Mouse (Mus musculus): Measurements from ENCODE around the gene Ptprcap.

- TF ChIP-seq CTCF (IDR thresholded peaks at IDR 0.05) = peak; percentile 64
- 0 out of 2 replicates have a peak, but pooled peaks have one; percentile 63 for TF ChIP-seq EP300 (IDR thresholded peaks at IDR 0.05; ENCODE audit: insufficient read depth, low read depth, low read length)
These were observed 27.4 kb upstream of the Ptprcap start, which contains the start of gene Aip for GRCm38 (mm10) chr19:4125741-4126696.
